Mouse (Mus musculus): Measurements from ENCODE around the gene Tnfsf13.
"Not testable (repeated sequence)": the region's sequence is repeated elsewhere in the genome, so short reads cannot be mapped to it uniquely, and the experiment has no call there.

The Tnfsf13 gene

GRCm38 (mm10) chr11:69703814-69704612 is 18.4 kb upstream of the Tnfsf13 start:
- DNase-seq = no peak

- DNase-seq = not testable (repeated sequence)
These were observed 17.8 kb upstream of the Tnfsf13 start for GRCm38 (mm10) chr11:69703381-69703780.

- not testable (repeated sequence) for DNase-seq
These were observed 17.3 kb upstream of the Tnfsf13 start for GRCm38 (mm10) chr11:69702886-69703285.

GRCm38 (mm10) chr11:69699595-69699994 is 14.0 kb upstream of the Tnfsf13 start:
- no peak for DNase-seq

GRCm38 (mm10) chr11:69698574-69698973 is 13.0 kb upstream of the Tnfsf13 start:
- DNase-seq = no peak

- no peak for DNase-seq
These were observed 11.8 kb upstream of the Tnfsf13 start for GRCm38 (mm10) chr11:69697396-69697795.

- DNase-seq = peak; percentile 52
These were observed 10.0 kb upstream of the Tnfsf13 start, which contains the start of the genes Tnfsf12 and Tnfsfm13 for GRCm38 (mm10) chr11:69695361-69696181. TSS of gene Tnfsf12 (minus strand) at chr11:69695849. TSS of gene Tnfsfm13 (minus strand) at chr11:69696098.

- no peak for DNase-seq
These were observed 9.4 kb upstream of the Tnfsf13 start for GRCm38 (mm10) chr11:69695046-69695360.

- DNase-seq = no peak
These were observed 7.9 kb upstream of the Tnfsf13 start for GRCm38 (mm10) chr11:69693421-69693965.

GRCm38 (mm10) chr11:69692863-69693262 is 7.3 kb upstream of the Tnfsf13 start:
- DNase-seq = no peak

GRCm38 (mm10) chr11:69692196-69692811 is 6.7 kb upstream of the Tnfsf13 start:
- no peak for DNase-seq

GRCm38 (mm10) chr11:69689891-69690290 is 4.3 kb upstream of the Tnfsf13 start:
- DNase-seq = no peak

GRCm38 (mm10) chr11:69687061-69687460 is 1.5 kb upstream of the Tnfsf13 start:
- no peak for DNase-seq

- DNase-seq = no peak
These were observed 793 bp upstream of the Tnfsf13 start for GRCm38 (mm10) chr11:69686377-69686776.

- DNase-seq = no peak
These were observed 648 bp downstream of the Tnfsf13 start for GRCm38 (mm10) chr11:69684936-69685335.

- no peak for DNase-seq
These were observed 1.3 kb downstream of the Tnfsf13 start for GRCm38 (mm10) chr11:69684128-69684745.

GRCm38 (mm10) chr11:69683576-69683975 is 2.0 kb downstream of the Tnfsf13 start:
- DNase-seq = no peak

- peak; percentile 89 for DNase-seq
These were observed 2.6 kb downstream of the Tnfsf13 start for GRCm38 (mm10) chr11:69682840-69683533.

- DNase-seq = no peak
These were observed 3.3 kb downstream of the Tnfsf13 start for GRCm38 (mm10) chr11:69682209-69682839.

GRCm38 (mm10) chr11:69681314-69682208 is 4.0 kb downstream of the Tnfsf13 start, which contains the start of gene Senp3:
TSS of gene Senp3 (minus strand) at chr11:69682084.
- DNase-seq = peak; percentile 98

All from right cerebral cortex, postnatal 14 days (tissue).